Mouse (Mus musculus) stomach, postnatal 0 days (tissue): ENCODE data around the gene Ube2q1. TPM values are rescaled to one million over a fixed set of nuclear protein-coding genes. Genes with fewer than 3 reads are reported as not detected.

Source experiments
- ATAC-seq: fragments of 200-750 bp; cut with Nextera tagmentation; 2 replicates; pipeline ENCODE4 v1.8.0; 2017; ENCODE audit not compliant: low FRiP score, low TSS enrichment
- DNase-seq: peaks from one replicate; pipeline ENCODE4 v3.0.0-alpha.2; 2016; ENCODE audit warnings: low spot score
- H3K27ac ChIP-seq: fragments of 300-500 bp; sonication (generic); replicated peaks from 2 replicates; pipeline ENCODE4 v1.5.1; 2014; ENCODE audit warnings: mild to moderate bottlenecking, control low read depth
- H3K27me3 ChIP-seq: fragments of 300-500 bp; sonication (generic); 2 replicates; pipeline ENCODE4 v1.6.1; 2014; ENCODE audit warnings: low read length; ENCODE audit not compliant: control insufficient read depth, insufficient read depth
- H3K36me3 ChIP-seq: fragments of 300-500 bp; sonication (generic); 2 replicates; pipeline ENCODE4 v1.6.1; 2014; ENCODE audit warnings: low read length, mixed read lengths; ENCODE audit not compliant: control insufficient read depth, insufficient read depth
- H3K4me1 ChIP-seq: fragments of 300-500 bp; sonication (generic); replicated peaks from 2 replicates; pipeline ENCODE4 v1.6.1; 2014; ENCODE audit warnings: antibody characterized with exemption; ENCODE audit not compliant: control insufficient read depth, insufficient read depth
- H3K4me2 ChIP-seq: fragments of 300-500 bp; sonication (generic); replicated peaks from 2 replicates; pipeline ENCODE4 v1.6.1; 2014; ENCODE audit warnings: low read depth, mild to moderate bottlenecking, control low read depth, moderate library complexity
- H3K4me3 ChIP-seq: fragments of 300-500 bp; sonication (generic); 2 replicates; pipeline ENCODE4 v1.5.1; 2014; ENCODE audit warnings: low read depth, low read length, control low read depth
- H3K9ac ChIP-seq: fragments of 300-500 bp; sonication (generic); 2 replicates; pipeline ENCODE4 v1.6.1; 2014; ENCODE audit warnings: mild to moderate bottlenecking, low read length, control low read depth, mixed read lengths
- H3K9me3 ChIP-seq: fragments of 300-500 bp; sonication (generic); 2 replicates; pipeline ENCODE4 v1.6.1; 2016; ENCODE audit warnings: low read length; ENCODE audit not compliant: control insufficient read depth
- CTCF ChIP-seq: IDR thresholded peaks from 2 replicates; pipeline ENCODE4 v1.5.1; 2016; ENCODE audit warnings: antibody characterized with exemption, low read depth, mild to moderate bottlenecking, moderate library complexity
- EP300 ChIP-seq: optimal IDR thresholded peaks from 2 replicates; pipeline ENCODE3; 2016; ENCODE audit warnings: antibody characterized with exemption
- WGBS: fragments of 180-500 bp; shearing (Covaris S2); extraction: QIAGEN DNeasy Blood & Tissue Kit; methylation state at CpG from one replicate; pipeline ENCODE4 v1.1.7; 2014; 5-methylcytosine and 5-hydroxymethylcytosine counted together
- polyA plus RNA-seq: library from polyadenylated mRNA; unstranded; fragments of >200 nt; fragmentation: Nextera tagmentation; extraction: Ambion mirVana; gene quantifications from 2 replicates; pipeline ENCODE4 v1.2.1, GENCODE M21; 2015

Ube2q1 gene
- 6.4 and 6.5 TPM in 2 replicates for polyA plus RNA-seq

DNA sequence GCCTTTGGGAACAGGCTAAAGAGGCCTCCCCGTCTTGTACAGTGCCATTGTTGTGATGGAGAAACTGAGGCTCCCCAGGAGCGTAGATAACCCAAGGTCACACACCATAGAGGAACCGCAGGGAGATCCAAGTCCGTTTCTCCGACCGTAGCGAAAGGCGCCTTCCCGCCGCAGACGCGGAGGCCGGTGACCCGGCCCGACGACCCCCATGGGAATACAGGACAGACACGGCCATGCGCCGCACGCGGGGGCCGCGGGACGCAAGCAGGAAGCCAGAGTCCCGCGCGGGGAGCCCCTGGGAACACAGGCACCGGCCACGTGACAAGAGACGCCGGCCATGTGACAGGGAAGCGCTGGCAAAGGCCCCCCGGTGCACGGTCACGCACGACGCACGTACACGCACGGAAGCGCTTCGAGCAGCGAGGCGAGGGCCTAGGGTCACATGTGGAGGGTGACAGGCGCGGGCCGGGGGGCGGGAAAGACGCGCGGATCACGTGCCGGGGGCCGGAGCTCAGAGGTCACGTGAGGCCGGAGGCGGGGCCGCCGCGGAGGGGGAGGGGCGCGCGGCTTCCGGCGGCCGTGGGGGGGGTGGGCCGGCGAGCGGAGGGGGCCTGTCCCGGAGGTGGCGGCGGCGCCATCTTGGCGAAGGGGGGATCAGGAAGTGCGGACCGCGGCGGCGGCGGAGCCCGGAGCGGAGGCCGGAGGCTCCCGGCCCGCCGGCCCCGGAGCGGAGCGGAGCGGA, at the start of gene Ube2q1:
Gene Ube2q1, plus strand, starts transcription at position 649 of the 742 bp plus-strand sequence.
- Histone ChIP-seq H3K9me3 (no peaks in the 10 kb centered on the region), H3K4me1 (peaks cover 8% of the 10 kb centered on the region; the same call in 1 of the 2 replicates), H3K27me3 (no peaks in the 10 kb centered on the region), H3K9ac (peak within 1 kb of the TSS; percentile 100), H3K4me3 (peak within 1 kb of the TSS; percentile 99), H3K36me3 (peaks cover 11% of the 10 kb centered on the region; the same call in 1 of the 2 replicates), H3K27ac (peak within 1 kb of the TSS; percentile 98), H3K4me2 (peak within 1 kb of the TSS; percentile 77)
- peak; percentile 97 for DNase-seq
- peak; percentile 62 for TF ChIP-seq EP300
- TF ChIP-seq CTCF, result no peak
- WGBS, result under 1% methylated on average over 71 of the region's 90 CpGs
- peak; percentile 95 for ATAC-seq

DNA sequence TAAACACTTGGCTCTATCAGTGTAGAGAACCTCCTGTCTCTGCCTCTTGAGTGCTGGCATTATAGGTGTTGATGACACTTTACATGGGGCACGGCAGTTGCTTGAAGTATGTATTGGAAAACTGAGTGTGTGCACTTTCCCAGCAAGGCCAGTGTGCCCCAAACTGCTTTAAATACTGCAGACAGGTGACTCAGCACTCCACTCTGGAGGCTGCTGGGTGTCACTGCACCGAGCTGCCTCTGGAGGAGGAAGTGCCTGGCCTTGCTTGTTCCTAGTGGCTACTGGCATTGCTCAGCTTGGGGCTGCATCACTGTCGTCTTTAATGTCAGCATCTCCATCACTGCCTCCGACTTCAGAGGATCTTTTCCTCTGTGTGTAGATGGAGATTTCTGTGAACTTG, 46.4 kb upstream of the Ube2q1 start:
- Histone ChIP-seq H3K9ac (no peak overlapping the region), H3K27ac (no peak overlapping the region), H3K4me2 (no peak overlapping the region), H3K9me3 (no peaks in the 10 kb centered on the region), H3K36me3 (no peaks in the 10 kb centered on the region), H3K4me3 (no peak overlapping the region), H3K4me1 (peaks cover 3% of the 10 kb centered on the region; the same call in 1 of the 2 replicates), H3K27me3 (no peaks in the 10 kb centered on the region)
- DNase-seq, result peak; percentile 81
- WGBS, result 19% methylated on average over 4 of the region's 4 CpGs
- TF ChIP-seq EP300, result no peak
- peak; percentile 81 for TF ChIP-seq CTCF
- peak; percentile 67 for ATAC-seq

DNA sequence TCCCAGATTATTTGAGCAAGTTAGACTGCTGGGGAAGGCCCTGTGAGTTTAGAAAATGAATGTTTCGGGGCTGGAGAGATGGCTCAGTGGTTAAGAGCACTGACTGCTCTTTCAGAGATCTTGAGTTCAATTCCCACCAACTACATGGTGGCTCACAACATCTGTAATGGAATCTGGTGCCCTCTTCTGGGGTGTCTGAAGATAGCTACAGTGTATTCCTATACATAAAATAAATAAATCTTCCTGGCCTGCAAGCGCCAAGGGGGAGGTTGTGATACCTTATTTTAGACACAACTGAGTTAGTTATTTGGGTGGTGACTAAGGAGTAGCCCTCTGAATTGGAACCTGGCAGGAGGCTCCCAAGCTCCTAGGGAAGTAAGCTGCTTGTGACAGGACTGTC, 44.6 kb upstream of the Ube2q1 start:
- Histone ChIP-seq H3K27me3 (no peaks in the 10 kb centered on the region), H3K4me3 (no peak overlapping the region), H3K9me3 (no peaks in the 10 kb centered on the region), H3K27ac (no peak overlapping the region), H3K4me2 (no peak overlapping the region), H3K9ac (no peak overlapping the region), H3K4me1 (peaks cover 3% of the 10 kb centered on the region; the same call in 1 of the 2 replicates), H3K36me3 (no peaks in the 10 kb centered on the region)
- WGBS, result 81% methylated on average over 2 of the region's 2 CpGs
- no peak for ATAC-seq
- TF ChIP-seq CTCF, result peak; percentile 51
- TF ChIP-seq EP300, result no peak
- DNase-seq, result no peak

DNA sequence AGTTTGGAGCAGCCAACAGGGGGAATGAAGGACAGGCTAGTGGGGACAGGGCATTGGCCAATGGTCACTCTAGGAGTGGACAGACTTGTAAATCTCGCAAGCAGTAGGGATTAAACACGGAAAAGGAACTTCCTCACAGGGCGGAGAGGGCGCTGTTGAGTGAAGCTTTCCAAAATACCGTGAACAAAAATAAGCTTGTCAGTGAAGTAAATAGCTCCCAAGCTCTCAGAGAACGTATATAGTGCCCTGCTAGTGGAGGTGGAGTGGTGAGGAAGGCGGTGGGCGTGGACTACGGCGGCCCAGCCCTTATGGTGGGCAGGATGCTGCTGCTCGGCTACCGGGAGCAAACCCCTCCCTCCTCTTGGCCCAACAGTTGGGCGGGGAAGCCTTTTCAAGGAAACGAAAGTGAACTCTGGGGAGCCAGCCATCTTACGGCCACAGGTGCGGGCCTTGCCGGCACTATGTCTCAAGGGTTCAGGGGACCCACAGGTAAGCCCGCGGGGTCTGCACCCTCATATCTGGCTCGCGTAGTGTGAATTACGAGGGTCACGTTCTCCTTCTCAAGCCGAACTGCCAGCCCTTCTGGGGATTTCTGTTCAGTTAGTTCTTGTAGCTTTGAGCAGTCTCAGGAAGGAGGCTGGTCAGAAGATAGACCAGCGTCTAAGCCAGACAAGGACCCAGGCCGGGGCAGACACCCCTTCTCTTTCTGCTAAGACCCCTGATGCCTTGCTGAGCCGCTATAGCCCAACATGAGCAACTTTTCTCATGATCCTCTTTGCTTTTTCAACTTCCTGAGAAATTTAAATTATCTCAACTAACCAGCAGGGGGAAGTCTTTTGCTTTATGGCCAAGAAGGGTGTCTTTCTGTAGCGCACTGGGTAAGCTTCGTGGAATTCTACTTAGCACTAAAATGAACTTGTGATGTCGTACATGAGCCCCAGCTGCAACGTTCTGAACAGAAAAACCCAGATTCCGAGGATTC, 42.8 kb upstream of the Ube2q1 start:
- H3K9me3 ChIP-seq, result no peaks in the 10 kb centered on the region
- H3K4me3 ChIP-seq, result peak overlapping the region; percentile 71
- peak; percentile 94 for DNase-seq
- H3K36me3 ChIP-seq, result no peaks in the 10 kb centered on the region
- H3K27me3 ChIP-seq, result no peaks in the 10 kb centered on the region
- H3K4me1 ChIP-seq, result peaks cover 3% of the 10 kb centered on the region; the same call in 1 of the 2 replicates
- TF ChIP-seq CTCF, result peak; percentile 81
- no peak for TF ChIP-seq EP300
- WGBS, result under 1% methylated on average over 30 of the region's 32 CpGs
- H3K9ac ChIP-seq, result peak overlapping the region; percentile 68
- peak overlapping the region; percentile 91 for H3K27ac ChIP-seq
- peak; percentile 95 for ATAC-seq
- H3K4me2 ChIP-seq, result peak overlapping the region; percentile 65

DNA sequence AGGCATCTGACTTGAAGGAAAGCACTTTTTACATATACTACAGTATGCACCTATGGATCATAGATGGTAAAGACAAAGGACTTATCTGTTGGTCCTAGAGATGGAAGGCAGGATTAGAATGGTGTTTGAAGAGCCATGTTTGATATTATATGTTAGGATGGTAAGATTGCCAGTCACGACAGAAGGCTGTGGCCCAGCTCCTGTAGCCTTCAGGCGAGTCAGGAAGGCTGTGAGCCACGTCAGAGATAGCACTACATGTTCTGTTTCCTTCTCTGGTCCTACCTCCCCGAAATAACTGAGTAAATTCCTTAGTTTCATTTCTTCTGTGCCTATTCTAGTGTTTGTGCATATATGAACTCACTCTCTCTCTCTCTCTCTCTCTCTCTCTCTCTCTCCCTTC, 41.3 kb upstream of the Ube2q1 start:
- Histone ChIP-seq H3K27me3 (no peaks in the 10 kb centered on the region), H3K4me1 (peaks cover 3% of the 10 kb centered on the region; the same call in 1 of the 2 replicates), H3K9me3 (no peaks in the 10 kb centered on the region), H3K4me3 (no peak overlapping the region), H3K4me2 (peak overlapping the region; percentile 65), H3K36me3 (0 out of 2 replicates have a peak, but pooled peaks cover 2% of the 10 kb centered on the region), H3K27ac (no peak overlapping the region), H3K9ac (no peak overlapping the region)
- ATAC-seq, result no peak
- no peak for TF ChIP-seq CTCF
- no peak for TF ChIP-seq EP300
- no peak for DNase-seq
- 86% methylated on average over 4 of the region's 4 CpGs for WGBS
